In genomic region chr5:121122036-121122435, GRCm38 (mm10) we compare ENCODE assay signal across 28 mouse cellular contexts.
DNase-seq lines count a peak whose midpoint lies in the region; ATAC-seq and TF ChIP-seq lines count a peak whose summit lies in the region.
"Had no signal": no experiment of that assay in that cellular context is flagged by ENCODE, and none has a peak within 500 bp of the region (broad histone marks: within the 10 kb centered on the region; RNA-seq: fewer than 3 reads in every experiment).

No protein-coding gene starts in this region.

- no peak for DNase-seq in layer of hippocampus, adult 2 months (ENCODE audit: low spot score in 2 of 2)
- no peak for DNase-seq in layer of hippocampus, postnatal 10 days (ENCODE audit: low spot score in 2 of 2)
- DNase-seq in 416B (ENCODE audit: low read depth) = peak; percentile 54
- no peak for DNase-seq in cerebellum, adult 9-11 months
- no peak for DNase-seq in cerebellum, adult 9-10 months
- no peak for DNase-seq in urinary bladder, adult 2 months (ENCODE audit: low spot score)
- DNase-seq: adrenal gland, postnatal 14 days; cerebellum, adult 18-20 months; cerebellum, postnatal 36 days; embryo, embryonic 11 days; gastrocnemius, postnatal 10 days; heart, postnatal 4 days; kidney, adult 11 months; kidney, postnatal 14 days; lung, postnatal 4 days; right cerebral cortex, postnatal 25 days had no signal

- no peak overlapping the region for H3K4me3 ChIP-seq in layer of hippocampus, adult 2 months
- H3K4me3 ChIP-seq: embryonic facial prominence, embryonic 12.5 days; limb, embryonic 13.5 days; midbrain, embryonic 13.5 days; stomach, embryonic 15.5 days had no signal

- 0 out of 2 replicates have a peak, but pooled peaks have one; percentile 27 for TF ChIP-seq CTCF in layer of hippocampus, adult 2 months (conservative IDR thresholded peaks at IDR 0.05)

- H3K27ac ChIP-seq in layer of hippocampus, adult 2 months = peak overlapping the region; percentile 5; the same call in 1 of the 2 replicates
- H3K27ac ChIP-seq: embryonic facial prominence, embryonic 12.5 days; hindbrain, embryonic 14.5 days; limb, embryonic 13.5 days; liver, embryonic 14.5 days; midbrain, embryonic 13.5 days; stomach, embryonic 15.5 days had no signal

- peak; percentile 15; the same call in 1 of the 2 replicates for ATAC-seq in common myeloid progenitor, adult 5-6 weeks (replicated peaks; ENCODE audit: low read depth, poor library complexity, severe bottlenecking)
- peak; percentile 42 for ATAC-seq in megakaryocyte, adult 5-6 weeks (ENCODE audit: poor library complexity, severe bottlenecking)
- ATAC-seq: CD4-positive, CD25-positive, alpha-beta regulatory T cell, adult 4 months; forebrain, embryonic 16.5 days; inflammation-experienced regulatory T-cells, adult 6 months; lung, postnatal 0 days; midbrain, embryonic 13.5 days had no signal
